Mouse (Mus musculus) myocyte (in vitro differentiated cells): Measurements from ENCODE around the gene Ak5.

ENCODE experiments used
- CEBPB ChIP-seq: IDR thresholded peaks from 2 replicates; pipeline ENCODE4 v1.6.1; 2011; ENCODE audit warnings: mild to moderate bottlenecking, moderate library complexity; ENCODE audit not compliant: poor library complexity, insufficient read depth, severe bottlenecking
- E2F4 ChIP-seq: IDR thresholded peaks from one replicate; pipeline ENCODE4 v1.6.1; 2011; ENCODE audit warnings: mild to moderate bottlenecking, control low read depth, moderate library complexity; ENCODE audit not compliant: insufficient read depth
- MAX ChIP-seq: IDR thresholded peaks from one replicate; pipeline ENCODE4 v1.6.1; 2011; ENCODE audit warnings: low read depth, mild to moderate bottlenecking, control low read depth
- MYOD1 ChIP-seq, 3 experiments: IDR thresholded peaks; one replicate each; pipeline ENCODE4 v1.6.1; 2011; ENCODE audit warnings: control low read depth in 2 of 3, low read depth in 2 of 3, mild to moderate bottlenecking in 2 of 3, moderate library complexity in 1 of 3; ENCODE audit not compliant: insufficient read length in 2 of 3, control insufficient read depth in 1 of 3
- MYOG ChIP-seq, 3 experiments: IDR thresholded peaks; one replicate each; pipeline ENCODE4 v1.6.1; 2011; ENCODE audit warnings: control low read depth in 2 of 3, low read depth in 2 of 3, mild to moderate bottlenecking in 2 of 3; ENCODE audit not compliant: insufficient read length in 2 of 3, control insufficient read depth in 1 of 3, insufficient read depth in 1 of 3
- POLR2A ChIP-seq: IDR thresholded peaks from one replicate; pipeline ENCODE4 v1.6.1; 2011; ENCODE audit warnings: low read depth, mild to moderate bottlenecking, control low read depth, moderate library complexity; ENCODE audit not compliant: insufficient read length
- POLR2AphosphoS2 ChIP-seq: IDR thresholded peaks from one replicate; pipeline ENCODE4 v1.6.1; 2011; ENCODE audit warnings: low read depth, control low read depth; ENCODE audit not compliant: insufficient read length
- REST ChIP-seq: IDR thresholded peaks from one replicate; pipeline ENCODE4 v1.6.1; 2011; ENCODE audit warnings: mild to moderate bottlenecking, control low read depth, moderate library complexity; ENCODE audit not compliant: insufficient read depth, insufficient read length
- TCF12 ChIP-seq: IDR thresholded peaks from one replicate; pipeline ENCODE4 v1.6.1; 2011; ENCODE audit warnings: mild to moderate bottlenecking, control low read depth; ENCODE audit not compliant: poor library complexity, insufficient read depth, severe bottlenecking
- USF1 ChIP-seq: IDR thresholded peaks from one replicate; pipeline ENCODE4 v1.6.1; 2011; ENCODE audit warnings: low read depth, mild to moderate bottlenecking, control low read depth, moderate library complexity

DNA sequence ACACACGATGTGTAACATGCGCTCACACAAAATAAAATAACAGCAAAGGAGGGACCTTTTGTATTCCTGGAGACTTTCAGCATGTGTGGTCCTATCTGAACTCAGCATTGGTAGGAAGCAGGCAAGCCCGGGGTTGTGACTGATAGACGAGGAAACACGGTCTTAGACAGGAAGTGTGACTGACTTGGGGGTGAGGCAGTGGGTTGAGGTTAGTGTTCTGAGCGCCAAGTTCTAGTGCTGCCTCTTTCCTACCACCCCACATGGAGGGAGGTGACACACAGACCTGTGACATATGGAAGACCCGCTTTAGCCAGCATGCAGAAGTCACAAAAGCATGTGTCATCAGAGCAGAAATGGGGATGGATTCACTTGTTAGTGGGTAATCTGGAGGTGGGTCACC lies 158.9 kb downstream of the Ak5 start:
- TF ChIP-seq MAX (no peak), POLR2A (no peak), E2F4 (no peak), POLR2AphosphoS2 (no peak), USF1 (no peak), MYOD1 (IDR thresholded peaks at IDR 0.05; ENCODE audit: control insufficient read depth in 1 of 3, insufficient read length in 2 of 3, low read depth in 2 of 3) (no peak), CEBPB (no peak), TCF12 (no peak), MYOG (IDR thresholded peaks at IDR 0.05; ENCODE audit: control insufficient read depth in 1 of 3, insufficient read depth in 1 of 3, insufficient read length in 2 of 3, low read depth in 2 of 3) (no peak), REST (no peak)
